Mouse (Mus musculus) lung, postnatal 0 days (tissue): ENCODE data around the gene Psmd8. TPM values are rescaled to one million over a fixed set of nuclear protein-coding genes. Genes with fewer than 3 reads are reported as not detected.

Experiments
- ATAC-seq: fragments of 200-750 bp; cut with Nextera tagmentation; 2 replicates; pipeline ENCODE4 v1.8.0; 2017; ENCODE audit warnings: moderate library complexity
- DNase-seq: peaks from one replicate; pipeline ENCODE4 v3.0.0-alpha.2; 2016; ENCODE audit warnings: low spot score
- H3K27ac ChIP-seq: fragments of 300-500 bp; sonication (generic); 2 replicates; pipeline ENCODE4 v1.5.1; 2014; ENCODE audit warnings: antibody characterized with exemption, mild to moderate bottlenecking, low read length, mixed read lengths
- H3K27me3 ChIP-seq: fragments of 300-500 bp; sonication (generic); replicated peaks from 2 replicates; pipeline ENCODE4 v1.6.1; 2014; ENCODE audit warnings: low read length, mixed read lengths; ENCODE audit not compliant: insufficient read depth
- H3K36me3 ChIP-seq: fragments of 300-500 bp; sonication (generic); 2 replicates; pipeline ENCODE4 v1.6.1; 2014; ENCODE audit warnings: low read length, mixed read lengths; ENCODE audit not compliant: insufficient read depth
- H3K4me1 ChIP-seq: fragments of 300-500 bp; sonication (generic); 2 replicates; pipeline ENCODE4 v1.6.1; 2014; ENCODE audit warnings: antibody characterized with exemption, low read depth, low read length, mixed read lengths; ENCODE audit not compliant: insufficient read depth
- H3K4me2 ChIP-seq: fragments of 300-500 bp; sonication (generic); replicated peaks from 2 replicates; pipeline ENCODE4 v1.6.1; 2014; ENCODE audit warnings: low read depth, mild to moderate bottlenecking, low read length, moderate library complexity, mixed read lengths
- H3K4me3 ChIP-seq: fragments of 300-500 bp; sonication (generic); 2 replicates; pipeline ENCODE4 v1.5.1; 2014; ENCODE audit warnings: low read depth, low read length
- H3K9ac ChIP-seq: fragments of 300-500 bp; sonication (generic); replicated peaks from 2 replicates; pipeline ENCODE4 v1.6.1; 2014; ENCODE audit warnings: low read depth, mild to moderate bottlenecking
- H3K9me3 ChIP-seq: fragments of 300-500 bp; sonication (generic); 2 replicates; pipeline ENCODE4 v1.6.1; 2016; ENCODE audit warnings: low read length, mixed read lengths
- CTCF ChIP-seq: IDR thresholded peaks from 2 replicates; pipeline ENCODE4 v1.5.1; 2016; ENCODE audit warnings: antibody characterized with exemption, mild to moderate bottlenecking
- EP300 ChIP-seq: IDR thresholded peaks from 2 replicates; pipeline ENCODE4 v1.6.1; 2016; ENCODE audit warnings: antibody characterized with exemption, mild to moderate bottlenecking, control low read depth
- WGBS: fragments of 180-500 bp; shearing (Covaris S2); extraction: QIAGEN DNeasy Blood & Tissue Kit; methylation state at CpG from one replicate; pipeline ENCODE4 v1.1.7; 2014; 5-methylcytosine and 5-hydroxymethylcytosine counted together
- polyA plus RNA-seq: library from polyadenylated mRNA; unstranded; fragments of >200 nt; fragmentation: Nextera tagmentation; extraction: Ambion mirVana; gene quantifications from 2 replicates; pipeline ENCODE4 v1.2.1, GENCODE M21; 2015

Gene Psmd8
- polyA plus RNA-seq: 234 and 250 TPM in 2 replicates

- H3K36me3 ChIP-seq: peaks cover 14% of the 10 kb centered on the region; the same call in 1 of the 2 replicates
- no peaks in the 10 kb centered on the region for H3K9me3 ChIP-seq
- DNase-seq (peak; percentile 99), ATAC-seq (peak; percentile 99)
- H3K27me3 ChIP-seq: no peaks in the 10 kb centered on the region
- TF ChIP-seq EP300: peak; percentile 41; the same call in 1 of the 2 replicates
- peak; percentile 76 for TF ChIP-seq CTCF
- H3K27ac ChIP-seq: peak within 1 kb of the TSS; percentile 84
- peak within 1 kb of the TSS; percentile 77 for H3K9ac ChIP-seq
- H3K4me3 ChIP-seq: peak within 1 kb of the TSS; percentile 79
- H3K4me1 ChIP-seq: peaks cover 9% of the 10 kb centered on the region; the same call in 1 of the 2 replicates
- peak within 1 kb of the TSS; percentile 70 for H3K4me2 ChIP-seq
- 1% methylated on average over 62 of the region's 62 CpGs for WGBS
These were observed at the start of gene Psmd8 for GRCm38 (mm10) chr7:29180077-29180853. Psmd8 (minus strand) TSS chr7:29180701.

- peaks cover 3% of the 10 kb centered on the region; the same call in 1 of the 2 replicates for H3K36me3 ChIP-seq
- TF ChIP-seq EP300 (no peak), CTCF (no peak)
- H3K4me1 ChIP-seq: no peaks in the 10 kb centered on the region
- no peak for ATAC-seq
- H3K9ac ChIP-seq: no peak overlapping the region
- 70% methylated on average over 4 of the region's 4 CpGs for WGBS
- no peak overlapping the region for H3K27ac ChIP-seq
- H3K4me3 ChIP-seq: no peak overlapping the region
- no peaks in the 10 kb centered on the region for H3K9me3 ChIP-seq
- no peaks in the 10 kb centered on the region for H3K27me3 ChIP-seq
- no peak for DNase-seq
- H3K4me2 ChIP-seq: no peak overlapping the region
These were observed 47.7 kb upstream of the Psmd8 start for GRCm38 (mm10) chr7:29228202-29228601.

GRCm38 (mm10) chr7:29225520-29225919, 45.0 kb upstream of the Psmd8 start:
- 66% methylated on average over 13 of the region's 13 CpGs for WGBS
- TF ChIP-seq EP300 (no peak), CTCF (no peak)
- Histone ChIP-seq H3K27ac (no peak overlapping the region), H3K4me1 (no peaks in the 10 kb centered on the region), H3K27me3 (no peaks in the 10 kb centered on the region), H3K36me3 (peaks cover 5% of the 10 kb centered on the region; the same call in 1 of the 2 replicates), H3K9me3 (no peaks in the 10 kb centered on the region), H3K4me3 (no peak overlapping the region), H3K4me2 (no peak overlapping the region), H3K9ac (no peak overlapping the region)
- DNase-seq (no peak), ATAC-seq (no peak; the same call in 1 of the 2 replicates)

GRCm38 (mm10) chr7:29224756-29225394, 44.4 kb upstream of the Psmd8 start:
- no peak overlapping the region for H3K4me3 ChIP-seq
- TF ChIP-seq EP300 (no peak), CTCF (no peak)
- H3K4me1 ChIP-seq: no peaks in the 10 kb centered on the region
- H3K36me3 ChIP-seq: peaks cover 5% of the 10 kb centered on the region; the same call in 1 of the 2 replicates
- H3K27ac ChIP-seq: no peak overlapping the region
- ATAC-seq: no peak
- no peaks in the 10 kb centered on the region for H3K27me3 ChIP-seq
- H3K4me2 ChIP-seq: no peak overlapping the region
- H3K9ac ChIP-seq: no peak overlapping the region
- 0 out of 2 replicates have a peak, but pooled peaks cover 6% of the 10 kb centered on the region for H3K9me3 ChIP-seq
- DNase-seq: no peak
- 21% methylated on average over 16 of the region's 16 CpGs for WGBS

- WGBS: 45% methylated on average over 15 of the region's 15 CpGs
- Histone ChIP-seq H3K4me2 (no peak overlapping the region), H3K36me3 (no peaks in the 10 kb centered on the region), H3K27me3 (no peaks in the 10 kb centered on the region), H3K9me3 (0 out of 2 replicates have a peak, but pooled peaks cover 6% of the 10 kb centered on the region), H3K4me3 (no peak overlapping the region), H3K4me1 (no peaks in the 10 kb centered on the region), H3K9ac (no peak overlapping the region), H3K27ac (no peak overlapping the region)
- TF ChIP-seq CTCF: no peak
- TF ChIP-seq EP300: no peak
- no peak for ATAC-seq
- no peak for DNase-seq
These were observed 34.3 kb upstream of the Psmd8 start for GRCm38 (mm10) chr7:29214846-29215245.

GRCm38 (mm10) chr7:29214236-29214635, 33.7 kb upstream of the Psmd8 start:
- Histone ChIP-seq H3K9ac (no peak overlapping the region), H3K4me1 (no peaks in the 10 kb centered on the region), H3K4me3 (no peak overlapping the region), H3K27ac (no peak overlapping the region), H3K36me3 (no peaks in the 10 kb centered on the region), H3K27me3 (no peaks in the 10 kb centered on the region), H3K9me3 (0 out of 2 replicates have a peak, but pooled peaks cover under 1% of the 10 kb centered on the region), H3K4me2 (no peak overlapping the region)
- TF ChIP-seq CTCF: no peak
- no peak for TF ChIP-seq EP300
- ATAC-seq: peak; percentile 21
- DNase-seq: peak; percentile 63
- WGBS: 46% methylated on average over 2 of the region's 2 CpGs
